Mouse (Mus musculus) midbrain, embryonic 14.5 days (tissue): ENCODE results near the gene Ccdc125. TPM values are rescaled to one million over a fixed set of nuclear protein-coding genes. Genes with fewer than 3 reads are reported as not detected.
A peak's percentile ranks its signal among the peaks of the same experiment; 100 is the strongest.

Experiments used
- ATAC-seq: fragments of 200-750 bp; cut with Nextera tagmentation; 2 replicates; pipeline ENCODE4 v1.8.0; 2017; ENCODE audit warnings: moderate number of reproducible peaks, moderate library complexity; ENCODE audit not compliant: low FRiP score, low TSS enrichment
- DNase-seq: peaks from one replicate; pipeline ENCODE4 v3.0.0-alpha.2; 2015
- H3K27ac ChIP-seq: fragments of 300-500 bp; sonication (generic); replicated peaks from 2 replicates; pipeline ENCODE4 v1.5.1; 2014; ENCODE audit warnings: mild to moderate bottlenecking, low read depth, low read length, moderate library complexity
- H3K27me3 ChIP-seq: fragments of 300-500 bp; sonication (generic); 2 replicates; pipeline ENCODE4 v1.6.1; 2014; ENCODE audit warnings: low read length, control low read depth, mixed read lengths; ENCODE audit not compliant: control insufficient read depth, insufficient read depth
- H3K36me3 ChIP-seq: fragments of 300-500 bp; sonication (generic); 2 replicates; pipeline ENCODE4 v1.6.1; 2014; ENCODE audit warnings: low read length, control low read depth; ENCODE audit not compliant: control insufficient read depth, insufficient read depth
- H3K4me1 ChIP-seq: fragments of 300-500 bp; sonication (generic); 2 replicates; pipeline ENCODE4 v1.6.1; 2014; ENCODE audit warnings: mild to moderate bottlenecking, antibody characterized with exemption, low read length, control low read depth; ENCODE audit not compliant: control insufficient read depth, insufficient read depth
- H3K4me2 ChIP-seq: fragments of 300-500 bp; sonication (generic); 2 replicates; pipeline ENCODE4 v1.6.1; 2014; ENCODE audit warnings: mild to moderate bottlenecking, low read length, moderate library complexity
- H3K4me3 ChIP-seq: fragments of 300-500 bp; sonication (generic); replicated peaks from 2 replicates; pipeline ENCODE4 v1.5.1; 2014; ENCODE audit warnings: low read depth, low read length
- H3K9ac ChIP-seq: fragments of 300-500 bp; sonication (generic); replicated peaks from 2 replicates; pipeline ENCODE4 v1.6.1; 2014; ENCODE audit warnings: mild to moderate bottlenecking, low read length, moderate library complexity
- H3K9me3 ChIP-seq: fragments of 300-500 bp; sonication (generic); 2 replicates; pipeline ENCODE4 v1.6.1; 2016; ENCODE audit warnings: low read length, control low read depth, mixed read lengths; ENCODE audit not compliant: control insufficient read depth
- WGBS: fragments of 180-500 bp; shearing (Covaris S2); extraction: QIAGEN DNeasy Blood & Tissue Kit; methylation state at CpG from one replicate; pipeline ENCODE4 v1.1.7; 2014; 5-methylcytosine and 5-hydroxymethylcytosine counted together
- polyA plus RNA-seq: library from polyadenylated mRNA; unstranded; fragments of >200 nt; fragmentation: Nextera tagmentation; extraction: Ambion mirVana; gene quantifications from 2 replicates; pipeline ENCODE4 v1.2.1, GENCODE M21; 2014

Gene Ccdc125
- polyA plus RNA-seq, 1 experiment from 2014 or later, result 2.0 TPM

- Histone ChIP-seq H3K4me1 (no peaks in the 10 kb centered on the region), H3K4me3 (no peak overlapping the region), H3K36me3 (peaks cover 12% of the 10 kb centered on the region; the same call in 1 of the 2 replicates), H3K4me2 (no peak overlapping the region), H3K27me3 (no peaks in the 10 kb centered on the region), H3K9me3 (no peaks in the 10 kb centered on the region), H3K9ac (no peak overlapping the region), H3K27ac (no peak overlapping the region)
- DNase-seq (no peak), ATAC-seq (no peak)
- 97% methylated on average over 5 of the region's 5 CpGs for WGBS
Observed at GRCm38 (mm10) chr13:100658091-100658490, 11.4 kb upstream of the Ccdc125 start.

DNA sequence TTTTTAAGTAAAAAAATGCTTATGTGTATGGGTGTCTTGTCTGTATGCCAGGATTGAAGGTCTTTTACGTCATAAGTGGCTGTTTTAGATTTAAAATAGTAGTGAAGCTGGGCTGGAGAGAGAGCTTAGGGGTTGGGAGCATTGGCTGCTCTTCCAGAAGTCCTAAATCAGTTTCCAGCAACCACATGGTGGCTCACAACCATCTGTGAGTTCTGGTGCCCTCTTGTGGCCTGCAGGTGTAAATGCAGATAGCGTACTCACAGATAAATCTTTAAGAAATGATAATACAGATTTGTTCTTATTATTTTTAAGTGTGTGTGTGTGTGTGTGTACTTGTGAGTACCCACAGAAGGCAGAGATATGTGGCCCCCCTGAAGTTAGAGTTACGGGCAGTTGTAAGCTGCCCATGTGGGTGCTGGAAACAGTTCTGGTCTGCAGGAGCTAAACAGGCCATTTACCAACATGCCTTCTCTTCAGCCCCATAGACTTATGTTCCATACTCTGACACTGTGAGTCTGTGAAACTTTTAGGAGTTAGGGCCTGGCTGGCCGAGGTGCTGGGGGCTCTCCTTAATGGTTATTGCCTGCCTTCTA lies 9.6 kb upstream of the Ccdc125 start:
- Histone ChIP-seq H3K36me3 (peaks cover 12% of the 10 kb centered on the region; the same call in 1 of the 2 replicates), H3K9ac (no peak overlapping the region), H3K9me3 (no peaks in the 10 kb centered on the region), H3K4me3 (no peak overlapping the region), H3K4me2 (no peak overlapping the region), H3K4me1 (no peaks in the 10 kb centered on the region), H3K27ac (no peak overlapping the region), H3K27me3 (no peaks in the 10 kb centered on the region)
- peak; percentile 86 for DNase-seq
- ATAC-seq, result no peak
- 53% methylated on average over 4 of the region's 4 CpGs for WGBS

GRCm38 (mm10) chr13:100670181-100670741 lies 744 bp downstream of the Ccdc125 start:
- Histone ChIP-seq H3K4me3 (peak overlapping the region; percentile 42; the same call in 1 of the 2 replicates), H3K4me1 (no peaks in the 10 kb centered on the region), H3K4me2 (peak overlapping the region; percentile 86), H3K27me3 (0 out of 2 replicates have a peak, but pooled peaks cover 4% of the 10 kb centered on the region), H3K9me3 (no peaks in the 10 kb centered on the region), H3K36me3 (peaks cover 13% of the 10 kb centered on the region; the same call in 1 of the 2 replicates), H3K27ac (no peak overlapping the region), H3K9ac (peak overlapping the region; percentile 56; the same call in 1 of the 2 replicates)
- ATAC-seq (no peak), DNase-seq (no peak)
- WGBS, result 65% methylated on average over 9 of the region's 9 CpGs

- Histone ChIP-seq H3K4me1 (no peaks in the 10 kb centered on the region), H3K4me3 (no peak overlapping the region), H3K36me3 (no peaks in the 10 kb centered on the region), H3K27ac (no peak overlapping the region), H3K9me3 (no peaks in the 10 kb centered on the region), H3K9ac (no peak overlapping the region), H3K27me3 (no peaks in the 10 kb centered on the region), H3K4me2 (no peak overlapping the region)
- ATAC-seq (no peak), DNase-seq (no peak)
- WGBS, result 90% methylated on average over 15 of the region's 15 CpGs
Observed at GRCm38 (mm10) chr13:100675936-100676635, 6.6 kb downstream of the Ccdc125 start.

- no peak overlapping the region for H3K9ac ChIP-seq
- H3K4me1 ChIP-seq, result no peaks in the 10 kb centered on the region
- no peak overlapping the region for H3K4me3 ChIP-seq
- no peaks in the 10 kb centered on the region for H3K36me3 ChIP-seq
- 90% methylated on average over 8 of the region's 8 CpGs for WGBS
- no peak overlapping the region for H3K4me2 ChIP-seq
- ATAC-seq (no peak), DNase-seq (no peak)
- H3K27ac ChIP-seq, result no peak overlapping the region
- no peaks in the 10 kb centered on the region for H3K9me3 ChIP-seq
- no peaks in the 10 kb centered on the region for H3K27me3 ChIP-seq
Observed at GRCm38 (mm10) chr13:100681615-100682014, 12.1 kb downstream of the Ccdc125 start.

DNA sequence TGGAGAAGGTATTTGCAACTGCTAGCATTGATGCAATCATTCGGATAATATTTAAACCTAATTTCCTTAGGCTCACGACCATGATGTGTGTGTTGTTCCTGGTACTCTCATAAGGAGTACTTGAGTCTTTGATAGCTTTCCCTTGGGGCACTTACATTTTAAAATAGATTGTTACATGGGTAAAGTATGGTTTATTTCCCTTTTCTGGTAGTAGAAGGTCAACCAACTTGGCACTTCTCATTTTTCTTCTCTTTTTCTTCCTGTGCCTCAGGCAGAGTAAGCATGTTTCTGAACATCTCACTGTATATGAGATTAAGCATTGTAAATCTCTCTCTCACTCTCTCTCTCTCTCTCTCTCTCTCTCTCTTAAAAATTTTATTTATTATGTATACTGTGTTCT lies 13.3 kb downstream of the Ccdc125 start:
- no peaks in the 10 kb centered on the region for H3K4me1 ChIP-seq
- DNase-seq (no peak), ATAC-seq (no peak)
- WGBS, result 91% methylated on average over 2 of the region's 2 CpGs
- H3K4me2 ChIP-seq, result no peak overlapping the region
- H3K4me3 ChIP-seq, result no peak overlapping the region
- H3K9ac ChIP-seq, result no peak overlapping the region
- no peak overlapping the region for H3K27ac ChIP-seq
- no peaks in the 10 kb centered on the region for H3K27me3 ChIP-seq
- no peaks in the 10 kb centered on the region for H3K9me3 ChIP-seq
- H3K36me3 ChIP-seq, result no peaks in the 10 kb centered on the region

GRCm38 (mm10) chr13:100684355-100684754 lies 14.8 kb downstream of the Ccdc125 start:
- Histone ChIP-seq H3K9ac (no peak overlapping the region), H3K27ac (no peak overlapping the region), H3K4me1 (no peaks in the 10 kb centered on the region), H3K4me2 (no peak overlapping the region), H3K9me3 (no peaks in the 10 kb centered on the region), H3K4me3 (no peak overlapping the region), H3K27me3 (no peaks in the 10 kb centered on the region), H3K36me3 (no peaks in the 10 kb centered on the region)
- ATAC-seq (no peak), DNase-seq (no peak)
- WGBS, result 70% methylated on average over 2 of the region's 2 CpGs

DNA sequence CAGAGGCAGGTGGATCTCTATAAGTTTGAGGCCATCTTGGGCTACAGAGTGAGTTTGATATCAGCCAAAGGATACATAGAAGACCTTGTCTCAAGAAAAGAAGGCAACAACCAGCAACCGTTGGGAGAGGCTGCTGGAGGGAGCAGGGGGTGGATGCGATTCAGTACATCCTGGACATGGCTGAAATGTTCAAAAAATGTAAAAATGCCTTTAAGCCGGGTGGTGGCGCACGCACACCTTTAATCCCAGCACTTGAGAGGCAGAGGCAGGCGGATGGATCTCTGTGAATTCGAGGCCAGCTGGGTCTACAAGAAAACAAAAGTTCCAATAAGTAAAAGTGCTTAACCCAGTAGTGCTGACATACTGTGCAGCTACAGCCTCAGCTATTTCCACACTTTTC lies 18.0 kb downstream of the Ccdc125 start:
- no peak overlapping the region for H3K9ac ChIP-seq
- WGBS, result 68% methylated on average over 7 of the region's 7 CpGs
- ATAC-seq (no peak), DNase-seq (no peak)
- H3K4me1 ChIP-seq, result no peaks in the 10 kb centered on the region
- no peak overlapping the region for H3K27ac ChIP-seq
- no peak overlapping the region for H3K4me2 ChIP-seq
- no peaks in the 10 kb centered on the region for H3K36me3 ChIP-seq
- no peak overlapping the region for H3K4me3 ChIP-seq
- no peaks in the 10 kb centered on the region for H3K27me3 ChIP-seq
- H3K9me3 ChIP-seq, result no peaks in the 10 kb centered on the region

DNA sequence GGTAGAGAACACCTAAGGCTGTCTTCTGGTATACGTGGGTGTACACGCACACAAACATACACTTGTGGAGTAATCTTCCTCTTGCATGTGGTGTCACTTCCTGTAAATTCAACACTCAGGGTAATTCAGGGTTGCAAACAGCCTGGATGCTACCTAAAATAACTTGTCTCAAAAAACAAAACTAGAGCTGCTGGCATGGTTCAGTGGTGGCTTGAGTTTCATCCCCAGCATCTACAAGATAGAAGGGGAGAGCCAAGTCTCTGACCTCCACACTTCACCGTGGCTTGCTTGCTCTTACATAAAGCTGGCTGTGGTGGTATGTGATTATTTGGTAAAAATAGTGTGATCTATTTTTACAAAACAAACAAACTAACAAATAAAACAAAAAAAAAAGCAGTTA lies 28.0 kb downstream of the Ccdc125 start:
- H3K4me3 ChIP-seq, result no peak overlapping the region
- no peak overlapping the region for H3K4me2 ChIP-seq
- 95% methylated on average over 3 of the region's 3 CpGs for WGBS
- no peaks in the 10 kb centered on the region for H3K9me3 ChIP-seq
- H3K27me3 ChIP-seq, result no peaks in the 10 kb centered on the region
- no peaks in the 10 kb centered on the region for H3K4me1 ChIP-seq
- no peak overlapping the region for H3K9ac ChIP-seq
- peaks cover 50% of the 10 kb centered on the region for H3K36me3 ChIP-seq
- no peak for ATAC-seq
- no peak for DNase-seq
- no peak overlapping the region for H3K27ac ChIP-seq
